Mouse (Mus musculus) C2C12 (cell line): Measurements from ENCODE around the gene Zfp385b. TPM values are rescaled to one million over a fixed set of nuclear protein-coding genes. Genes with fewer than 3 reads are reported as not detected.

ENCODE experiments used
- H3K27me3 ChIP-seq: one replicate; pipeline ENCODE4 v1.6.1; 2011; ENCODE audit not compliant: control insufficient read depth, insufficient read depth, insufficient read length
- H3K36me3 ChIP-seq: one replicate; pipeline ENCODE4 v1.6.1; 2011; ENCODE audit not compliant: control insufficient read depth, insufficient read depth
- H3K4me3 ChIP-seq: one replicate; pipeline ENCODE4 v1.5.1; 2011; ENCODE audit warnings: mild to moderate bottlenecking, control low read depth; ENCODE audit not compliant: poor library complexity, insufficient read depth, severe bottlenecking
- H3K79me2 ChIP-seq: one replicate; pipeline ENCODE4 v1.6.1; 2011; ENCODE audit not compliant: control insufficient read depth, insufficient read depth
- H3K79me3 ChIP-seq: one replicate; pipeline ENCODE4 v1.6.1; 2011; ENCODE audit warnings: low read depth, control low read depth
- H3ac ChIP-seq: one replicate; pipeline ENCODE3; 2011; ENCODE audit warnings: low read depth; ENCODE audit not compliant: control insufficient read depth, insufficient read length
- CEBPB ChIP-seq: IDR thresholded peaks from one replicate; pipeline ENCODE4 v1.6.1; 2011; ENCODE audit warnings: low read depth, mild to moderate bottlenecking, control low read depth, moderate library complexity
- CTCF ChIP-seq: IDR thresholded peaks from one replicate; pipeline ENCODE4 v1.5.1; 2011; ENCODE audit not compliant: control insufficient read depth, insufficient read depth, insufficient read length
- FOSL1 ChIP-seq: IDR thresholded peaks from one replicate; pipeline ENCODE4 v1.8.0; 2011; ENCODE audit warnings: mild to moderate bottlenecking, low read length; ENCODE audit not compliant: poor library complexity, insufficient read depth, severe bottlenecking
- MAX ChIP-seq: IDR thresholded peaks from one replicate; pipeline ENCODE4 v1.6.1; 2011; ENCODE audit warnings: mild to moderate bottlenecking, control low read depth
- MYOD1 ChIP-seq: IDR thresholded peaks from one replicate; pipeline ENCODE4 v1.6.1; 2011; ENCODE audit warnings: low read depth; ENCODE audit not compliant: control insufficient read depth, insufficient read length
- MYOG ChIP-seq: IDR thresholded peaks from one replicate; pipeline ENCODE4 v1.6.1; 2011; ENCODE audit not compliant: control insufficient read depth, insufficient read length; ENCODE audit errors: extremely low read depth
- USF1 ChIP-seq: IDR thresholded peaks from one replicate; pipeline ENCODE4 v1.6.1; 2011; ENCODE audit warnings: low read depth, mild to moderate bottlenecking, control low read depth, moderate library complexity
- polyA plus RNA-seq: library from polyadenylated mRNA; unstranded; fragments of >200 nt; fragmentation: generic; extraction: Trizol; gene quantifications from one replicate; pipeline ENCODE4 v1.2.1, GENCODE M21; 2012; ENCODE audit warnings: missing spikeins

Zfp385b gene
- polyA plus RNA-seq, 1 experiment, result 0.01 TPM

DNA sequence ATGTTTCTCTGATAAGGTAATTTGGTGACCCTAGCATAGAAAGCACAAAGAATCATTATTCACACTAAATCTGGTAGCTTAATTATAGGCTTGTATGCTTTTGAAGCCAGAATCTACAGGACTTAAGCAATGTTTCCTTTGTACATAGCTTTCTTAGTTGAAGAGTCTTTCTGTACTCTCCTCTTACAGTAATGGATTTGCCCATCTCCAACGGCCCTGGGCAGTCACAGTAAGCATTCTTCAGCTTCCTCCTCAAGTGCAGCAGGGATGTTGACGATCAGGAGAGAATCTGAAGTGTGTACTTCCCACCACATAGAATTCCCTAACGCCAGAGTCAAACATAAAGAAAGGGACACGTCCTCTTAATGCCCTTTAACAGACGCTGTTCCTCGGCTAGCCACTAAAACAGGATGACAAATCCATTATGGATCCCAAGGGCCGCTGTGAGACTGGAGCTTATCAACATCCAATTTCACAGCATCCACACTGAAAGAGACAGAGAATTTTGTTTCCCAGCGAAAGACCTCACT lies 370.4 kb downstream of the Zfp385b start:
- TF ChIP-seq USF1, result no peak
- TF ChIP-seq CEBPB, result no peak
- no peak for TF ChIP-seq MAX
- TF ChIP-seq FOSL1, result no peak
- no peak for TF ChIP-seq MYOG
- no peak for TF ChIP-seq MYOD1
- TF ChIP-seq CTCF, result no peak

DNA sequence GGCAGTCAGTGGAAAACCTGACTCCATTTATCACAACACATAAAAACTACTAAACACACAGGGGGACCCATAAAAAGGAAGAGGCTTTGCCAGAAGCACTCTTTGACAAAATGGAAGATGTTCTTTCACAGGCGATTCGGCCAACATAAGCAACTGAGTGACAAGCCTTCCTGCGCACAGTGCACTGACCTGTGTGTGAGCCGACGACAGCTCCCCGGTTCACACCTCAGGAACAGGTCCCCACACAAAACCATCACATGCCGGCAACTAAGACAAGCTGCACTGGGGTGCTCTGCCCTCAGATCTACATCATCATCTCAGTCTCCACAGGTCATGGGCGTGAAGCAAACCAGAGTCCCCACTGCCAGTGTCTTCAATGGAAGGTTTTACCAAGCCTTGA lies 375.2 kb downstream of the Zfp385b start:
- Histone ChIP-seq H3K4me3 (no peak overlapping the region), H3K36me3 (no peaks in the 10 kb centered on the region), H3ac (no peak overlapping the region), H3K79me2 (no peaks in the 10 kb centered on the region), H3K27me3 (peaks cover 12% of the 10 kb centered on the region), H3K79me3 (no peaks in the 10 kb centered on the region)
- TF ChIP-seq FOSL1, result no peak
- no peak for TF ChIP-seq CEBPB
- TF ChIP-seq CTCF, result no peak
- TF ChIP-seq USF1, result no peak
- no peak for TF ChIP-seq MYOD1
- no peak for TF ChIP-seq MYOG
- TF ChIP-seq MAX, result no peak

More for the DNA sequence above, 370.4 kb downstream of the Zfp385b start:
- H3K36me3 ChIP-seq, result no peaks in the 10 kb centered on the region
- H3ac ChIP-seq, result no peak overlapping the region
- H3K27me3 ChIP-seq, result peaks cover 22% of the 10 kb centered on the region
- no peaks in the 10 kb centered on the region for H3K79me2 ChIP-seq
- H3K79me3 ChIP-seq, result no peaks in the 10 kb centered on the region
- no peak overlapping the region for H3K4me3 ChIP-seq

DNA sequence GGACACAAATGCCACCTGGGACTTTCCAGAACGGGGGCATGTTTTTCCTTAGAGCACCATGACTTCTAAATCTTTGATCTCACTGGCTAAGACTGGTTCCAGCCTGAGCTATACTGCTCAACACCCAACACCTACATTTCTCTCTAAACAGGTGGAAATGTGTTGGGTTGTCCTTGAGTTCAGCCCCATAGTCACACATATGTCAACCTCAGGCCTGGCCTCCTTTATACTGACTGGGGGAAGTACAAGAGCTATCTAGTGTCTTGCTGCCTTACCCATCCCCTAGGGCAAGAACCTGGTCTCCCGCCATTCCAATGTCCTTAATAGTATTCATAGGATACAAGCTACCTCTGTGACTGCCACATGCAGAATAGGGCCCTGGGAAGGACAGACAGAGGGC lies 378.8 kb downstream of the Zfp385b start:
- peaks cover 6% of the 10 kb centered on the region for H3K27me3 ChIP-seq
- no peaks in the 10 kb centered on the region for H3K79me3 ChIP-seq
- no peak overlapping the region for H3K4me3 ChIP-seq
- no peaks in the 10 kb centered on the region for H3K79me2 ChIP-seq
- no peak overlapping the region for H3ac ChIP-seq
- no peaks in the 10 kb centered on the region for H3K36me3 ChIP-seq
- TF ChIP-seq FOSL1 (no peak), USF1 (no peak), MYOD1 (no peak), MAX (no peak)

DNA sequence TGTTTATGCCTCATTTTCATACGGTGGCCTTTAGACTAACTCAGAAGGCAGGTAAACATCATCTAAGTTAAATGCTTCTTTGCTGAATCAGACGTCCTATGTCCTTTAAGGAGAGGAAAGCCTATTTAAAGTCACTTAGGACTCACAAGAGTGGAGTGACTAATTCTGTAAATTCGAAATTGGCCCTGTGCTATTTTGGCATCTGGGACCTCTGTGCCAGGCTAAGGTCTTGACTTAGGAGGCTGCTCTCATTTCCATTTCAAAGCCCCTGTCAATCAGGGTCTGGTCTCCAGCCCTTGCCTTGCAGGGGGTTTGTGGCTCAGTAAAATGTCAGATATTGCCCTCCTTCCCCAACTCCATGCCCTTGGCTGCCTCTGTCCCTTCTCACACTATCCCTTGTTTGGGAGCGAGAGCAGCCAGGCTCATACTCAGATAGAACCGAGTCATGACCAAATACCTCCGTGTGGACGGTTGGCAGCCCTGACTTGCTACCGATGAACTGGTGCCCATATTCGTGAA lies 383.1 kb downstream of the Zfp385b start:
- Histone ChIP-seq H3ac (no peak overlapping the region), H3K36me3 (no peaks in the 10 kb centered on the region), H3K79me3 (no peaks in the 10 kb centered on the region), H3K79me2 (no peaks in the 10 kb centered on the region), H3K27me3 (peaks cover 3% of the 10 kb centered on the region), H3K4me3 (no peak overlapping the region)
- TF ChIP-seq USF1 (no peak), CTCF (no peak), MYOG (no peak), FOSL1 (no peak), MYOD1 (no peak), CEBPB (no peak), MAX (no peak)

DNA sequence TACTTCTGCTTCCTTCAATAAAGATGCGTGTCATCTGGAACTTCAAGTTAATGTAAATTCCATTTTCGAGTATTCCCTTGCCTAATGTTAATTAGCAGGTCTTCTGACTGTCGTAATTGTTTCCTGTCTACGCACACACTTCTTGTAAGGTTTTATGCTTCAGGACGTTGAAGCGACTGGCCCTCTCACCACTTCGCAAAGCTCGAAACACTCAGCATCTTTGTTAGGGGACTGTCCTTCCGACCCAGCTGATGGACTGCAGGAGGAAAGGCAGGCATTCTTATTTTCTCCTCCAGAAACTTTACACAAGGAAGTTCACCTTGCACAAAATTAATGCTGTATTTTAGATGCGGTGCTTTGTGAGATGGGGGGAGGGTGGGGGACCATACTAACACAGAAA lies 400.0 kb downstream of the Zfp385b start:
- peaks cover 9% of the 10 kb centered on the region for H3K27me3 ChIP-seq
- H3K36me3 ChIP-seq, result no peaks in the 10 kb centered on the region
- H3K79me3 ChIP-seq, result no peaks in the 10 kb centered on the region
- H3K79me2 ChIP-seq, result no peaks in the 10 kb centered on the region
- TF ChIP-seq USF1 (no peak), FOSL1 (no peak), MYOD1 (no peak), MYOG (no peak), MAX (no peak), CTCF (no peak), CEBPB (no peak)
- no peak overlapping the region for H3K4me3 ChIP-seq
- no peak overlapping the region for H3ac ChIP-seq

DNA sequence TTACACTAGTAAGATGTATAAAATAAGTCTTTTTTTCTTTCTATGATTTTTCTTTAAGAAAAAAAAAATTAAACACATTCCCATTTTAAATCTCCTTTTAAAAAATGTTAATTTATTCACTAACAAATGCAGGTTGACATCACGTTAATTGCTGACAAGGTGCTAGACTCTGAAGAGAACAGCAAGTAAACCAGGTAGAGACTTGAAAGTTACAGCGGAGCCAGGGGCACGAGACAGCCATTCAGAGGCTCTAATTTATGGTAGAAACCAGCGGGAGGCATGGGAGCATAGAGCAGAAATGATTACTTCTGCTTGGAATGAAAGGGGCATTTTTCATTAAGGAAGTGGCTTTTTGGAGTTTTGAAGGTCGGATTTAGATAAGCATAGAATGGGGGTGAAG lies 401.4 kb downstream of the Zfp385b start:
- H3K4me3 ChIP-seq, result no peak overlapping the region
- H3K79me3 ChIP-seq, result no peaks in the 10 kb centered on the region
- H3K79me2 ChIP-seq, result no peaks in the 10 kb centered on the region
- peaks cover 9% of the 10 kb centered on the region for H3K27me3 ChIP-seq
- no peak overlapping the region for H3ac ChIP-seq
- no peaks in the 10 kb centered on the region for H3K36me3 ChIP-seq
- TF ChIP-seq MYOD1 (no peak), USF1 (no peak), MYOG (no peak), CTCF (no peak), CEBPB (no peak), FOSL1 (no peak), MAX (no peak)
